Mouse (Mus musculus) bone marrow, adult 2 months (tissue): ENCODE data around the gene Dck. TPM values are rescaled to one million over a fixed set of nuclear protein-coding genes. Genes with fewer than 3 reads are reported as not detected.

Experiments
- H3K27ac ChIP-seq: fragments of 200-500 bp; 2 replicates; pipeline ENCODE4 v1.5.1; 2012; ENCODE audit warnings: low read depth, mild to moderate bottlenecking, control low read depth, inconsistent platforms, low read length; ENCODE audit not compliant: control insufficient read depth, poor library complexity, insufficient read depth
- H3K4me1 ChIP-seq: fragments of 200-500 bp; 2 replicates; pipeline ENCODE4 v1.6.1; 2011; ENCODE audit warnings: low read length; ENCODE audit not compliant: control insufficient read depth, insufficient read depth
- H3K4me3 ChIP-seq: fragments of 200-500 bp; replicated peaks from 2 replicates; pipeline ENCODE3; 2011; ENCODE audit warnings: mild to moderate bottlenecking, low read depth, low read length, control low read depth; ENCODE audit not compliant: control insufficient read depth
- CTCF ChIP-seq: fragments of 200-500 bp; IDR thresholded peaks from 2 replicates; pipeline ENCODE4 v1.5.1; 2011; ENCODE audit warnings: low read length, control low read depth; ENCODE audit not compliant: control insufficient read depth, insufficient read depth
- POLR2A ChIP-seq: fragments of 200-500 bp; IDR thresholded peaks from 2 replicates; pipeline ENCODE4 v1.6.1; 2011; ENCODE audit warnings: low read depth, mild to moderate bottlenecking, control low read depth, low read length, borderline replicate concordance; ENCODE audit not compliant: control insufficient read depth
- WGBS: fragments of 180-500 bp; shearing (Covaris S2); methylation state at CpG from one replicate; pipeline ENCODE4 v1.1.7; 2018; 5-methylcytosine and 5-hydroxymethylcytosine counted together
- polyA plus RNA-seq: library from polyadenylated mRNA; stranded (reverse); fragments of >200 nt; gene quantifications from 2 replicates; pipeline ENCODE4 v1.2.4, GENCODE M21; 2011; ENCODE audit warnings: low replicate concordance; ENCODE audit not compliant: missing spikeins, insufficient read depth, insufficient read length

The Dck gene
- polyA plus RNA-seq: 25.0 and 49.8 TPM in 2 replicates

GRCm38 (mm10) chr5:88764987-88765481 lies at the start of gene Dck:
TSS of gene Dck (plus strand) at chr5:88764996.
- under 1% methylated on average over 51 of the region's 51 CpGs for WGBS
- Histone ChIP-seq H3K27ac (peak within 1 kb of the TSS; percentile 88), H3K4me1 (peaks cover 2% of the 10 kb centered on the region; the same call in 1 of the 2 replicates), H3K4me3 (peak within 1 kb of the TSS; percentile 84)
- no peak for TF ChIP-seq CTCF
- TF ChIP-seq POLR2A: peak; percentile 95

- WGBS: 60% methylated on average over 2 of the region's 2 CpGs
- H3K4me1 ChIP-seq: no peaks in the 10 kb centered on the region; the same call in 1 of the 2 replicates
- no peak overlapping the region for H3K27ac ChIP-seq
- no peak overlapping the region for H3K4me3 ChIP-seq
- no peak for TF ChIP-seq CTCF
- no peak for TF ChIP-seq POLR2A
These were observed 47.8 kb upstream of the Dck start for GRCm38 (mm10) chr5:88716983-88717382.

- no peak for TF ChIP-seq CTCF
- peak; percentile 96; the same call in 1 of the 2 replicates for TF ChIP-seq POLR2A
- Histone ChIP-seq H3K4me3 (peak within 1 kb of the TSS; percentile 96), H3K4me1 (peaks cover 2% of the 10 kb centered on the region), H3K27ac (peak within 1 kb of the TSS; percentile 93)
- under 1% methylated on average over 51 of the region's 54 CpGs for WGBS
These were observed 44.4 kb upstream of the Dck start, which contains the start of gene Mob1b for GRCm38 (mm10) chr5:88720116-88721002. TSS of gene Mob1b (plus strand) at chr5:88720855.

- Histone ChIP-seq H3K4me3 (peak overlapping the region; percentile 96), H3K27ac (peak overlapping the region; percentile 93), H3K4me1 (peaks cover 2% of the 10 kb centered on the region)
- no peak for TF ChIP-seq POLR2A
- no peak for TF ChIP-seq CTCF
- WGBS: under 1% methylated on average over 38 of the region's 38 CpGs
These were observed 43.8 kb upstream of the Dck start for GRCm38 (mm10) chr5:88721003-88721475.

GRCm38 (mm10) chr5:88721565-88722212 lies 43.1 kb upstream of the Dck start:
- H3K4me3 ChIP-seq: peak overlapping the region; percentile 96
- TF ChIP-seq CTCF: no peak
- no peak for TF ChIP-seq POLR2A
- 3% methylated on average over 31 of the region's 31 CpGs for WGBS
- peak overlapping the region; percentile 93 for H3K27ac ChIP-seq
- peaks cover 2% of the 10 kb centered on the region for H3K4me1 ChIP-seq

- H3K4me1 ChIP-seq: peaks cover 2% of the 10 kb centered on the region
- H3K4me3 ChIP-seq: peak overlapping the region; percentile 96
- TF ChIP-seq POLR2A (no peak), CTCF (no peak)
- 31% methylated on average over 4 of the region's 4 CpGs for WGBS
- no peak overlapping the region for H3K27ac ChIP-seq
These were observed 42.6 kb upstream of the Dck start for GRCm38 (mm10) chr5:88722213-88722600.

- WGBS: 25% methylated on average over 3 of the region's 3 CpGs
- H3K4me1 ChIP-seq: peaks cover 2% of the 10 kb centered on the region
- TF ChIP-seq CTCF (no peak), POLR2A (no peak)
- no peak overlapping the region for H3K27ac ChIP-seq
- no peak overlapping the region for H3K4me3 ChIP-seq
These were observed 40.8 kb upstream of the Dck start for GRCm38 (mm10) chr5:88724030-88724429.

- Histone ChIP-seq H3K4me1 (no peaks in the 10 kb centered on the region; the same call in 1 of the 2 replicates), H3K4me3 (no peak overlapping the region), H3K27ac (no peak overlapping the region)
- WGBS: 39% methylated on average over 3 of the region's 3 CpGs
- TF ChIP-seq POLR2A (no peak), CTCF (no peak)
These were observed 37.1 kb upstream of the Dck start for GRCm38 (mm10) chr5:88727593-88728144.
